Mouse (Mus musculus): ENCODE measurements at regions not wholly inside any gene's neighbourhood (a gene's known extent, or its start where the extent isn't known, plus 50 kb on each side); places are given as distances from the start of the nearest gene placed in this dataset.

DNA sequence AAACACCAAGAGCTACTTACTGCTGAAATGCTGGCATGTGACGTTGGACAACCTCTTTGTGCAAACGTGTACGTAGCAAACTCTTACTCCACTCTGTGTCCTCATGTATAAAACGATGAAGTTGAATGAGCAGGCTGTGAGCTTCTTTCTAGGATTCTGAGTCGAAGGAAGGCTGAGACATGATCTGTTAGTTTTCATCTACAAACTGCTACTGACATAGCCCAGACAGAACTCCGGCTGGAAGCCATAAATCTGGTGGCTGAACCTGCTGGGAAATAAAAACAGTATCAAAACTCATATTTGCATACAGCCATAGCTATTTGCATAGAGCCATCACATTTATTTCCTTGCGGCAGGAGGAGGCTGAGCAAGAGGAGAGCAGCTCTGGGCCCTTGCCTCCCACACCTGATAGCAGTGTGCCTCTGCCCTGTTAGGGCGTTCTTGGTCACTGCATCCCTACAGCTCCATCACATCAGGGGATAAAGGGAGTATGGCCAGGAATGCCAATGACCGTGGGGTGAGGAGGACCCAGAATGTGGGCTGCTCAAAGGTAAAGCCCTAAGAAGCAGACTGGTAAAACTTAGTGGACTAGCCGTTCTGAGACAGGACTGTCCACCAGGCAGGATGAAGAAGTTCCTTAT lies 206.8 kb upstream of the Ppp2r3a start:
- DNase-seq (ENCODE audit: low spot score in 2 of 2), result peak in 1 of 2 experiments; percentile 51

DNA sequence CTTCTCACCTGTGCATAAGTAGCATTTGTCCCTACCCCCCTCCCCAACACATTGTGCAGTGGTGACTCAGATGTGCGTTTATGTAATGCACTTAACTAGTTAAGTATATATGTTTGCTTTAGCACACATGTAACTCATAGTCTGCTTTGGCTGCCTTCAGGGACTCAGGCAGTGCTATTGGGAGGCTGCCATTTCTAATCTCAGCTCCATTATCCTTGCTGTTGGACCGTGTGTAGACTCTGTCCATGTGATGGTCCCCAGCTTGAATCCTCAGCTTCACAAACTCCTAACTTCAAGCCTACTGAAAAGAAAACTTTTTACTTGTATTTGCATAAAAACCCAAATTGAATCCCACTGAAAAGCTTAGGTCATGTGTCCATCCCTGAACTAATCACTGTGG lies 194.7 kb upstream of the Ppp2r3a start:
- peak in 1 of 2 experiments; percentile 23 for DNase-seq (ENCODE audit: low spot score in 2 of 2)

DNA sequence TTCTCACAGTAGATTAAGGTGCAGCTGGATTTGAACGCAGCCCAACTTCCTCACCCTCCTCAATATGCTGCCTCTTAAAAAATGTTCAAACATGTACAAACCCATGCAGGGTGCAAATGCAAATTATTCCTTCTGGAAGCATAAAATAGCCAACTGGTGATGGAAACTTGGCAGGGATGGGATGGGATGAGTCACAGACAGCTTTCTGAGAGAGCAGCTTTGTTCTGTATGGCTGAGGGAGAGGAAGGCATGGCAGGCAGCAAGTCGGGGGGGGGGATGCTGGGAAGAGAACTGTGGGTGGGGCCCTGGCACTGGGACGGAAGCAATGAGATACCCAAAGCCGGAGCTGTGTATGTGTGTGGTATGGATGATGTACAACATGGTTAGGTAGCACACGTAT lies 194.2 kb upstream of the Ppp2r3a start:
- DNase-seq (ENCODE audit: low spot score in 2 of 2), result peak; percentile 86 to 94

DNA sequence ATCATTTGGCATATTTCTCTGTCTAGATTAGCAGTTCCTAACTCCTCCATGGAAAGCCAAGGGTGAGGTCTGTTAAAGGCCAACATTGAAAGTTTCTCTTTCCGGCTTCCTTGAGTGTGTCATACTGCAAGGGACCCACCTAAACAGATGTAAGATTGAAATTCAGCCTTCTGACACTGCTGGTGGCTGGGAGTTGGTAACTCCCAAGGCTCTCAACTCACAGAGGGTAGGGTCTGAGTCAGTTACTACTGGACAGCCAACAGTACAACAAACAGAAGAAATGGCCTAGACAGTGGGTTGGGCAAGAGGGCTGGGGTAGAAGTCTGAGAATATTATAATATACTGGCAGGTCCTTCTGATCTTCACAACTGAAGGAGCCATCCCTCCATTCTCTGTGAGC lies 193.7 kb upstream of the Ppp2r3a start:
- DNase-seq (ENCODE audit: low spot score in 2 of 2), result no peak

DNA sequence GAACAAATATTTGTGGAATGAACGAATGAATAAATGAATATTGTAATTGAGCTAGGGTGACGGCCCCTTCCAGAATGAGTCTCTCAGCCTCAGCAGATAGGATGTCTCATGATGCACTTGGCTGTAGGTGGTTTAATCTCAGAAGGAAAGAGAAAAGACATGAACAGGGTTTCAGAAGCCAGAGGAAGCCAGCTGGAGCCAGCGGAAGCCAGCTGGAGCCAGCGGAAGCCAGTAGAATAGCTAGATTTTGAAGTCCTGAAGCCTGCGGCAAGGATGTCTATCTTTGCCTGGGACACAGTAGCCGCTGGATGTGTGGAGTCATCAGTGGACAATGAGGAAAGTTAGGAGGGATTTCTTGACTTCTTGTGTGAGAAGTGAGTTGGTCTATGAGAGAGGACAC lies 188.3 kb upstream of the Ppp2r3a start:
- peak in 1 of 2 experiments; percentile 8 for DNase-seq (ENCODE audit: low spot score in 2 of 2)

DNA sequence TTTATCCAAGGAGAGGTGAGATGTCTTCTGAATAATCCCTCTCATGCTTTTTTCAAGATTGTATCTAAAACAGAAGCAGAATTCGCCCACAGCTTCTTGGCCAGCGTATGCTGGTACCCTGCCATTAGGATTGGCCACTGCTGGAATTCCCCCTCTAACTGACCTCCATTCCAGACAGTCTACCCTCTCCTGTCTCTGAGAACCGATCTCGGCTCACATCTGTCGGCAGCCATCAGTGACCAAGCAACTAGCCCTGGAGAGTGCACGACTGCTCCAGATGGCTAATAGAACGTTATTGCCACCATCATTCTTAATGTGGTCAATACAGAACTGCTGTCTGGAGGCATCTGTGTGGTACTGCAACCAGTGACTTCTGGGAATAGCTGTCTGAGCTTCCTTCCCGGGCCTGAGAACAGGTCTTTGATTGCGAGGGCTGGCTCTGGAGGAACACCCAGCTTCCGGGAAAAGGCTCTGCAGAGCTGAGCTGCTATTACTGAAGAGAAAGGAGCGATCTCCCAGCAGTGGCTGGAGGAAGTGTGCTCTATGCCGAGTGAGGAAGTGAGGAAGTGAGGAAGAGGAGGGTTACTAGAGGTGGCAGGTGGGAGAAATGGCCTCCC lies 187.1 kb upstream of the Ppp2r3a start:
- no peak for DNase-seq (ENCODE audit: low spot score in 2 of 2)

DNA sequence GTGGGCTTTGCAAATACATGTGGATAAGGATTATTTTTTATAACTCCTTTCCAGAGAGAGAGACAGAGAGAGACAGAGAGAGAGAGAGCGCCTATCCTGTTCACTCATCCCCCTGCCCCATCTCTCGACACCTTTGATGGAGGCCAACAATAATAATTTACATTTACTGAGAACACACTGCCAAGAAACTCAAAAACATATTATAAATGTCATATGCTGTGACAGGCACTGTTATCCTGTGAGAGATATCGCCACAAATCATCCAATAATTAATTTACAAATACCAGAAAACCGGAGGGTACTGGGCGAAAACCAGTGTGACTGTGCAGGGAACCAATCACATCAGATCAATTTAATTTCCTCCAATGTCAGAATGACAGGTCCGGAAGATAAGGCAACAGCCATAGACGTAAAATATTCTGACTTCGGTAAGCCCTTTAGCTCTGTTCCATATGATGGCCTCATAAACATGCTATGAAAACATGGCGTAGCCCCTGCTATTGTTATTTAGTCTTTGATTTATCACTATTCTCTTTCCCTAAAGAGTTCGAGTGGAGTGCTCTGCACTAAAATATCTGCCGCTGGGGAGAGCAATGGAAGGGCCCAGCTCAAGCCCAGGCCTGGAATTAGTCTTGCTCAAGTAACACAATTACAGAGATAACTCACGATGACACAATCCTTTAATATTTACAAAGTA lies 173.5 kb upstream of the Ppp2r3a start:
- no peak for DNase-seq (ENCODE audit: low spot score in 2 of 2)

DNA sequence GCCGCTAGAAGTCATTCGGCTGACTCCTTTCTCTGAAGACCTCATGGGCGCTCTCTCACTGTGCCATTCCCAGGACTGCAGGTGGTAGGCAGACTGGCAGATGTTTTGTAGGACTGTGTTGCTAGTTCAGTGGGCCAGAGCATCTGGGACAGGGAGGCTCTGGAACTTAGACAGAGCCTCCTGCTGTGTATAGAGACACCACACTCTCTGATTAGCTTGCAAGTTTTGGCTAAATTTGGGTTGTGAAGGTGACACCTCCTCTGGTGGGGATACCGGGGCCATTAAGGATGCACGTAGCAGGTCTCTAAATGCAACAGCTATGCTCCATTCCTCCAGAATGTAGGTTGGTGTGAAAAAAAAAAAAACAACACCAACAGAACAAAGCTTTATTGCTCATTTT lies 171.4 kb upstream of the Ppp2r3a start:
- peak in 1 of 2 experiments; percentile 14 for DNase-seq (ENCODE audit: low spot score in 2 of 2)

DNA sequence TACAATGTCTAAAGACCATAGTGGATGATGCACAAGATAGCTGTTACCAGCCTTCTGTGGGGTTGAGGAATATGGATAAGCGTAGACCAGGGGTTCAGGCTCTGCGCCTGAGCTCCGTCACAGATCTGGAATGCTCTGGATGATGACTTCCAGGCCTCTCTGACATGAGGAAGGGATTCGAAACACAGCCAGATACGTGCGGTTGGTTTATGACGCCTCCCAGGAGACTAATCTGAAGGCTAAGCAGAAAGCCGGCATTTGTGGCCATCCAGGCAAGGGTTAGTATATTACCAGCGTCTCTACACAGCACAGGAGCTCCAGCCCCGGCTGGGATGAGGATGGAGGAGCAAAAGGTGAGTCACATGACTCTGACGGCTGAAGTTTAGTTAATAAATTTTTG lies 170.4 kb upstream of the Ppp2r3a start:
- DNase-seq (ENCODE audit: low spot score in 2 of 2), result no peak

DNA sequence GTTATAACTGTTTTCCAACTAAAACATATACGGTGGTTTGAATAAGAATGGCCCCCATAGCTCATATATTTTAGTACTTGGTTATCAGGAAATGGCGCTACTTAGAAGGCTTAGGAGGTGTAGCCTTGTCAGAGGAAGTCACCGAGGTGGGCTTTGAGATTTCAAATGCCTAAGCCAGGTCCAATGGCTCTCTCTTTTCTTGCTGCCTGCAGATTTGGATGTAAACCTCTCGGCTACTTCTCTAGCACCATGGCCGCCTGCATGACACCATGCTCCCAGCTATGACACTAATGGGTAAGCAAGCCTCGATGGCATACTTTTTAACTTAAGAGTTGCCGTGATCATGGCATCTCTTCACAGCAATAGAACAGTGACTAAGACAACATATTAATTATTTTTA lies 169.5 kb upstream of the Ppp2r3a start:
- no peak for DNase-seq (ENCODE audit: low spot score in 2 of 2)

DNA sequence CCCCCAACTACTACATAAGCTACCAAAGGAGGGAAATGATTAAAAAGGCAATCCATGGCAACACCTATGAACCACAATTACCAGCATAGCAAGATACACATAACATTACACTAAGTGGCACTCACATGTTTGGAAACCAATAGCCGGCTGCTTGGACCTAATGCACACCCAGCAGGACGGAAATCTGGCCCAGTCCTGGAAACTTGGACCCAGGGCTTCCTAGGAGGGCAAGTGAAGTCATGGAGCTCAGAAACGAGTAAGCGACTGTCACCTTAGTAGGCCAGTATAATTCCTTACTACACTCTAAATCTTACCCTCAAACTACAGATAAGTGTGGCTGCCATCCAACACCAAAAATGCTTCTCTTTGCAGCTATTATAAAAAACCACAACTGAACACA lies 168.6 kb upstream of the Ppp2r3a start:
- no peak for DNase-seq (ENCODE audit: low spot score in 2 of 2)

DNA sequence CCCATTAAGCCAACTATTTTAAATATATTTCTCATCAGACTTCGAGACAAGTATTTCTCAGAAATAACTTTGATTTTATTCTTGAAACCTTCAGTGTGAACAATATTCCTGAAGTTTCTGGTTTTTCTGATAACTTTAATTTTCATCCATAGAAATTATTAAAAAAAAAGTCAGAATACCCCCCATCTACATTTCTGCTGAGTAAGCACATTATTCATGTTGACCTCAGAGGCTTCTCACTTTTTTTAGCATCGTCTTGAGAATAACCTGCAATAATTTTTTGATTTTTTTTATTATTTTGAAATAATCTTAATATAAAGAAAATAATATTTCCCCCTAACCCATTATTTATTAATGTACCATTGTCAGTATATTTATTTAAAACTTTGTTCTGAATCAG lies 166.1 kb upstream of the Ppp2r3a start:
- DNase-seq (ENCODE audit: low spot score in 2 of 2), result no peak

DNA sequence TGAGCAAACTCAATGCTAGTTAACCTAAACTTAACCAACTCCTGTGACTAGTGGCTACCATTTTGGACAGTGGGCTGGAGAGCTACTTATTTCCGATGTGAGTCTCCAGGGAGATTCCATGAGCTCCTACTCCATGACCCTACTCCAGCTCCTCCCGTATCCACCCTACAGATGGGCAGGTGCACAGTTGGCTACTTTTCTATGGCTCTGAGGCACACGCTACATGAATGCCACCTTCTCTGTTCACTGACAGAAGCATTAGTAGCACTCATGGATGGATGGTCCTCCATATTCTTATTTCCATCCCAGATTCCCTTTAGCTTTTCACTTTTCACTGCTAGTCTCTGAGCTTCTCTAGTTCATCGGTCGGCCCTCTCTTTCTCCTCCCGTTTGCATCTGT lies 164.7 kb upstream of the Ppp2r3a start:
- no peak for DNase-seq (ENCODE audit: low spot score in 2 of 2)

DNA sequence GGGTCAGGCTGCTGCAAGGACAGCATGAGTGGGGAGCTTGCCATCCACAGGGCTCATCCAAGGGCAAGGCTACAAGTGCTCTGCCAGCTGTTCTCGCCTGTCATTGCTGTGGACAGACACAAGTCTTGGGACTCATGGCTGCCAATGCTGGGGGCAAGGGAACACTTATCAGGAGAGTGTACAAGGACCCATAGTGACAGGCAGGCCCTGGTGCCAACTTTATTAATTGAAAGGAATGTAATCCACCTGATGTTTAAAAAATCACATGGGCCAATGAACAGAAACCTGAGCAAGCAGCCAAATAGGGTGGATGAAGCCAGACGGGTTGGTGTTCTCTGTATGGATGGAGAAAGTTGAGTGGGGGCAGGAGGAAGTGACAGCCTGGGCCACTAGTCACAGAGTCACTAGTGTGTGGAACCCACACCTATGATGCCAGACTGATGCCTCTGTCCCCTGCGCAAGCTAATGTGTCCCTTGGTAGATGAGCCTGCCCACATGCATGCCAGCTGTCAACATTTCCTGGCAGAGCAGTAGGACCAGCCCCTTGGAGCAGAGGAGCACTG lies 161.6 kb upstream of the Ppp2r3a start:
- DNase-seq (ENCODE audit: low spot score in 2 of 2), result no peak

DNA sequence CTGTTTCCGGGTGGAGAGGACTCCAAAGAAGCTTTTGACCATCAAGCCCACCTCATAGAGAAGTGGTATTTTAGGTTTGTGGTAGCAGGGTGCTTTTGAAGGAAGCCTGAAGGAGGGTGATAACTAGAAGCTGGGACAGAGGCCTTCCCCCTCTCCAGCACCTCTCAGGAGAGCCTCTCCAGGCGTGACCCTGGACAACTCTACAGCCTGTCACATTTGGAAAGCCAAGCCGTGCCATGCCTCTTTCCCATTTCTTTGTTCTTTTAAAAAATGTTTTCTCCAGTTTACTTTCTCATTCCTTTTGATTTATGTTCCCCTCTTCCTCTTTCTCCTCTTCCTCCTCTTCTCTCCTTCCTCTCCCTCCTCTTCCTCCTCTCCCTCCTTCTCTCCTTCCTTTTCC lies 160.4 kb upstream of the Ppp2r3a start:
- DNase-seq (ENCODE audit: low spot score in 2 of 2), result no peak

DNA sequence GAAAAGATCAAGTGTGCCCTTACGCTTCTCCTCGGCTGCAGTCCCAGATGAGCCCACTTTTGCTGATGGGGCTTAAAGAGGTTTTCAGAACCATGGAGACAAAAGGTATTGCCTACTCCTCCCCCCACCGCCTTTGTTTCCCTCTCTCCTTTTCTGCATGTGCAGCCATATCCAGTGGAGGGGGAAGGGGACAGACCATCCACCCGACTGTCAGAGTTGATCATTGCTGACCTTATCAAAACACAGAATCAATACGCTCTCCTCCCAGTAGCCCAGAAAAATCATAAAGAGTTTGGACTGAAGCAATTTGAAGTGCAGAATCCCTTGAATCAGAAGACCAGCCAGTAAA lies 159.9 kb upstream of the Ppp2r3a start:
- DNase-seq (ENCODE audit: low spot score in 2 of 2), result no peak

DNA sequence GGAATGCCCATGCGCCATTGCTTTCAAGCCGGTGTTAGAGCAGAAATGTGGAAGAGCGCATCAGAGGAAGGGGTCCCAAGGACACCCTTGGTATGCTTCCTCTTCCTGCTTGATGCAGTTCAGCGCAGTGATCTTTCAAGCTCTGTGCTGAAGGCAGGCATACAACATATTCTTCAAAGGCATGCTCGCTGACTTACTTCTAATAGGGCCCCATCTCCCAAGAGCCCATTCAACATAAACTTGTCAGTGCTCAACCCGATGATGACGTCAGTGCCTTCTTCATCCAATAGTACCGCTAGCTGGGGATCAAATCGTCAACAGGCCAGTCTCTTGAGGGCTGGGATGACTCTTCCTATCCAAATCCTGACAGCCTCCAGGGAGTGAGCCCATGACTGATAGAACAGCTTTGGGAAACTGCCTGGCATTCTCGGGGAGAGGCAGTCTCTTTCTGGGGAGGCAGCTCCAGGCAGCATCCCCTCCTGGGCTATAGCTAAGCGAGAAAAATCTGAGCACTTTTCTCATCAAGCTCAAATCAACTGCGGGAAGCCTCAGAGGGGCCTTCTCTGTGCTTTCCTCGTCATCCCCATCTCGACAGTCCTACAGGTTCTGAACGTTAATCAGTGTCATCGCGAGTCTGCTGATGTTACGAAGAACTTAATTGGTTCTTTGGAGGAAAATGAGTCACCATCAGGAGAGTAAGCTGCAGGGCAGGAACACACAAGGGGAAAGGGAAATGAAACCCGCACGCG lies 159.4 kb upstream of the Ppp2r3a start:
- no peak for DNase-seq (ENCODE audit: low spot score in 2 of 2)

DNA sequence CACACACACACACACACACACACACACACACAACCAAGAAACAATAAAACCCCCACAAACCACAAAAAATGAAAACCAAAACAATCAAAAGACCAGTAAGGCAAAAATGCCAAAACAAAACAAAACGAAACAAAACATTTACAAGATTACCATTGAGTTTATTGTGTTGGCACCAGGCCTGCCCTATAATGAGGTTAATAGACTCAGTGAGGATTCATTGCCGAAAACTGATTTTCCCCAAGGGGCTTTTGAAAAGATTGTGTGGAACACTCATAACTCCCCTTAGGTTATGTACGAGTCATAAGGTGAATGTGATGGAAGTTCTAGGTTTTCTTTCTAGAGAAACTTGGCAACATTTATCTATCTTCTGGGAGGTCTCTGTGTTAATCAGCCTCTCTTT lies 158.8 kb upstream of the Ppp2r3a start:
- DNase-seq (ENCODE audit: low spot score in 2 of 2), result no peak

DNA sequence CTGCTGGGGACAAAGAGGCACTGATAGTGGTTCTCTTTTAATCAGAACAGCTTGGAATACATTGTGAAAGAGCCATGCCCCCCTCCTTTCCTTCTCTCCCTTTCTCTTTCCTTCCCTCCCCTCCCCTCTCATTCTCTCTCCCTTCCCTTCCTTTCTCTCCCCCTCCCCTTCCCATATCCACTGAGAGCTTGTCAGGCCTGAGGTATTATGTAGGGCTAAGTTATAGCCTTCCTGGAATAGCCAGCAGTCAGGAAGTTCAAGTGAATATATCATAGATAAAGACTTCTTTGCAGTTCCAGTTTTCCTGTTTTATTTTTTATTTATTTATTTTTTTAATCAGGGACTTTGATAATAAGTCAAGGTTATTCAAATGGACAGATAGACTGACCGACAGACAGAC lies 156.5 kb upstream of the Ppp2r3a start:
- DNase-seq (ENCODE audit: low spot score in 2 of 2), result no peak

DNA sequence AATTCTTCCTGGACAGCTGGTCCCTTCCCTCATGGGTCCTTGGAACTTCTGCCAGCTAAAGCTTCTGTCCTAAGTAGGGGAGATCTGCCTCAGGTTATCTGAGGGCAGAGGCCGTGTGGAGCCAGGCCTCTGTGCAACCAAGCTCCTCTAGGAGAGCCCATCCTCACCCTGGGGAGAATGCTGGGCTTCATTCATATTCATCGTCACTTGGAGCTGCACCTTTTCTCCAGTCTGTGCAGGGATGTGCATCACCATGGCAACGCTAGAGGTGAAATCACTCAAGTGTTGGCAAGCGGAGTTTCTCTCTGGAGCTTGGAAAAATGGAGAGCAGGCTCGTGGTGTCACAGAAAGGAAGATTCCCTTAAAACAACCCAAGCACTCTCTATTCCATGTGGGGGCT lies 155.5 kb upstream of the Ppp2r3a start:
- peak; percentile 34 to 61 for DNase-seq (ENCODE audit: low spot score in 2 of 2)

DNA sequence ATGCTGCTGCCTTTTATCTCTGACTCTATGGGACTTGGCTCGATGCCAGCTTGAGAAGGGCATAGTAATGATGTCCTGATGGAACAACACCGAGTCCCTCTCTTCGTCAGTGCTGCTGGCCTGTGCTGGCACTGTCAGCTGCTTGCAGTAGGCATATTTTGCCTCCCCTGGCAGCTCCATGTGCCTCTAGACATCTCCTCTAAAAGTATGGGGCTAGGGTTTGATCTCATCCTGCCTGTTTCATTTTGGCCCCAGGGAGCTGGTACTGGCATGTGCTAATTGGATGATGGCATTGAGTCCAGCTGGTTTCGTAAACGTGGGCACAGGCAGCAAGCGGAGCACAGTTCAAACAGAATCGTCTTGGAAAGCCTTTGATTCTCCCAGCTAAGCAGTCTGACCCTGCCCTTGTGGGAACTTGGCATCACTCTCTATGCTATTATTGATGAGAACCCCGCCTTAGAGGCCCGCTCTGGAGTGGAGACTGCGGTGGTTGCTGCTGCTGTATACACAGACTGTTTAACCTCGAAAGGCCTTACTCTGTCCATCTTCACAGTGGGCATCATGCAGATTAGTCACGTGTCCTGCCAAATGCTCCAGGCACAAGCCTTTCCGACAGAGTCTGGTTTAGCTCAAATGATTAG lies 153.0 kb upstream of the Ppp2r3a start:
- DNase-seq (ENCODE audit: low spot score in 2 of 2), result peak in 1 of 2 experiments; percentile 45
